18 mouse cellular contexts compared by ENCODE assay signal in genomic region chr19:43548060-43548459, GRCm38 (mm10). TPM values are rescaled to one million over a fixed set of nuclear protein-coding genes. Genes with fewer than 3 reads are reported as not detected.
DNase-seq lines count a peak whose midpoint lies in the region; ATAC-seq lines count a peak whose summit lies in the region.
"Had no signal": no experiment of that assay in that cellular context is flagged by ENCODE, and none has a peak within 500 bp of the region (broad histone marks: within the 10 kb centered on the region; RNA-seq: fewer than 3 reads in every experiment).

No protein-coding gene starts in this region.

- no peak overlapping the region for H3K9ac ChIP-seq in intestine, embryonic 15.5 days
- H3K9ac ChIP-seq: embryonic facial prominence, embryonic 12.5 days; forebrain, embryonic 13.5 days; forebrain, embryonic 15.5 days had no signal

- H3K27ac ChIP-seq in intestine, embryonic 15.5 days: peak overlapping the region; percentile 71; the same call in 1 of the 2 replicates
- H3K27ac ChIP-seq: embryonic facial prominence, embryonic 10.5 days; embryonic facial prominence, embryonic 12.5 days; forebrain, embryonic 13.5 days; forebrain, embryonic 15.5 days had no signal

- ATAC-seq in intestine, embryonic 15.5 days: peak; percentile 72
- ATAC-seq: forebrain, embryonic 13.5 days; forebrain, embryonic 15.5 days had no signal

- DNase-seq in right cerebral cortex, postnatal 10 days (ENCODE audit: low spot score in 2 of 2): peak; percentile 35 to 44
- DNase-seq in right cerebral cortex, postnatal 4 days: no peak
- DNase-seq in brain, adult 2 months (ENCODE audit: low read depth, low spot score): peak; percentile 18
- DNase-seq in kidney, adult 11 months: no peak
- no peak for DNase-seq in kidney, postnatal 4 days
- DNase-seq: adrenal gland, adult 2 months; adrenal gland, postnatal 10 days; adrenal gland, postnatal 25 days; cerebellum, adult 11-12 months; cerebellum, adult 2 months; cerebellum, adult 9-10 months; cerebellum, postnatal 10 days; cerebellum, postnatal 25 days had no signal

- H3K27me3 ChIP-seq in intestine, embryonic 15.5 days (replicated peaks): peaks cover 9% of the 10 kb centered on the region; the same call in 1 of the 2 replicates
- H3K27me3 ChIP-seq: forebrain, embryonic 15.5 days had no signal

- no peaks in the 10 kb centered on the region for H3K36me3 ChIP-seq in intestine, embryonic 15.5 days
- H3K36me3 ChIP-seq: embryonic facial prominence, embryonic 10.5 days; embryonic facial prominence, embryonic 12.5 days; forebrain, embryonic 15.5 days had no signal

- WGBS in intestine, embryonic 15.5 days: 65% methylated on average over 5 of the region's 5 CpGs

- no peak overlapping the region for H3K4me2 ChIP-seq in intestine, embryonic 15.5 days (replicated peaks)
- H3K4me2 ChIP-seq: embryonic facial prominence, embryonic 12.5 days; forebrain, embryonic 13.5 days; forebrain, embryonic 15.5 days had no signal

- no peak overlapping the region for H3K4me3 ChIP-seq in intestine, embryonic 15.5 days (replicated peaks)
- H3K4me3 ChIP-seq: embryonic facial prominence, embryonic 10.5 days; embryonic facial prominence, embryonic 12.5 days; forebrain, embryonic 13.5 days; forebrain, embryonic 15.5 days had no signal

- H3K9me3 ChIP-seq in intestine, embryonic 15.5 days: no peaks in the 10 kb centered on the region
- H3K9me3 ChIP-seq: embryonic facial prominence, embryonic 10.5 days; embryonic facial prominence, embryonic 12.5 days; forebrain, embryonic 13.5 days; forebrain, embryonic 15.5 days had no signal

- 0 out of 2 replicates have a peak, but pooled peaks cover 18% of the 10 kb centered on the region for H3K4me1 ChIP-seq in intestine, embryonic 15.5 days (replicated peaks)

RNA-seq across cellular contexts. Expression of gene Got1, which starts 23.7 kb away (rescaled TPM):
- polyA plus RNA-seq in intestine, embryonic 15.5 days (2015; fragmentation: Nextera tagmentation; extraction: Ambion mirVana): 58.7 and 60.7 TPM in 2 replicates

Comparison
In these comparisons a context has a peak if more than half of its experiments do, and no peak if none do; other contexts are left out.
1. DNase-seq: peak in right cerebral cortex, postnatal 10 days (2 of 2) and brain, adult 2 months (single experiment); none in right cerebral cortex, postnatal 4 days (single experiment), kidney, adult 11 months (single experiment) and kidney, postnatal 4 days (0 of 2).